Mouse (Mus musculus) intestine, embryonic 15.5 days (tissue): ENCODE data around the gene Nr1h5. TPM values are rescaled to one million over a fixed set of nuclear protein-coding genes. Genes with fewer than 3 reads are reported as not detected.
A peak's percentile ranks its signal among the peaks of the same experiment; 100 is the strongest.

ENCODE experiments used
- ATAC-seq: fragments of 200-750 bp; cut with Nextera tagmentation; 2 replicates; pipeline ENCODE4 v1.8.0; 2017; ENCODE audit warnings: moderate TSS enrichment, moderate library complexity
- H3K27ac ChIP-seq: fragments of 300-500 bp; sonication (generic); 2 replicates; pipeline ENCODE4 v1.5.1; 2015; ENCODE audit warnings: mild to moderate bottlenecking, inconsistent platforms
- H3K27me3 ChIP-seq: fragments of 300-500 bp; sonication (generic); replicated peaks from 2 replicates; pipeline ENCODE4 v1.6.1; 2015; ENCODE audit warnings: inconsistent platforms
- H3K36me3 ChIP-seq: fragments of 300-500 bp; sonication (generic); 2 replicates; pipeline ENCODE4 v1.6.1; 2015; ENCODE audit warnings: inconsistent platforms
- H3K4me1 ChIP-seq: fragments of 300-500 bp; sonication (generic); replicated peaks from 2 replicates; pipeline ENCODE4 v1.6.1; 2015; ENCODE audit warnings: inconsistent platforms
- H3K4me2 ChIP-seq: fragments of 300-500 bp; sonication (generic); replicated peaks from 2 replicates; pipeline ENCODE4 v1.6.1; 2015; ENCODE audit warnings: mild to moderate bottlenecking, inconsistent platforms
- H3K4me3 ChIP-seq: fragments of 300-500 bp; sonication (generic); replicated peaks from 2 replicates; pipeline ENCODE4 v1.5.1; 2015; ENCODE audit warnings: inconsistent platforms
- H3K9ac ChIP-seq: fragments of 300-500 bp; sonication (generic); 2 replicates; pipeline ENCODE4 v1.6.1; 2015; ENCODE audit warnings: inconsistent platforms
- H3K9me3 ChIP-seq: fragments of 300-500 bp; sonication (generic); 2 replicates; pipeline ENCODE4 v1.6.1; 2016; ENCODE audit warnings: inconsistent platforms
- WGBS: fragments of 180-500 bp; shearing (Covaris S2); methylation state at CpG from one replicate; pipeline ENCODE4 v1.1.7; 2015; 5-methylcytosine and 5-hydroxymethylcytosine counted together
- polyA plus RNA-seq: library from polyadenylated mRNA; unstranded; fragments of >200 nt; fragmentation: Nextera tagmentation; extraction: Ambion mirVana; gene quantifications from 2 replicates; pipeline ENCODE4 v1.2.1, GENCODE M21; 2015

Gene Nr1h5
- 0.06 and 0.15 TPM in 2 replicates for polyA plus RNA-seq

DNA sequence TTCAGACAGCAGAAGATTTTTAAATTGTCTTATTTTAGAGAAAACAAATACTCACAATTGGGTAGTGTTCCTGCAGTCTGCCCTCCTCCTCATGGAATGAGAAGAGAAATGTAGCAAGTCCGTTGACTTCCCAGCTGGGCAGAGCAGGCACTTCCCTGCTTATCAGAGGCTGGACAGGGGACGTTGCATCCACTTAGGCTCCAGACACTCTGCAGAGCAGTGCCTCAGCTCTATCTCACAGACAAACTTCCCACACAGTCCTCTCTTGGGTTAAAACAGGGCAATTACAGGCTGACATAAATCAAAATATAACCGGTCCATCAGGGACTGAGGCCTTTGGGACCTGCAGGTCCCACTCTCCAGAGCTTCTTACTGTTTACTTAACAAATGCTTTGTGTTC lies at the start of gene Nr1h5:
Gene Nr1h5 (minus strand): TSS at position 101 of the 400 bp plus-strand sequence.
- Histone ChIP-seq H3K36me3 (no peaks in the 10 kb centered on the region), H3K4me1 (no peaks in the 10 kb centered on the region), H3K4me3 (no peak within 1 kb of the TSS), H3K9ac (no peak within 1 kb of the TSS), H3K27ac (no peak within 1 kb of the TSS), H3K4me2 (no peak within 1 kb of the TSS), H3K27me3 (no peaks in the 10 kb centered on the region), H3K9me3 (no peaks in the 10 kb centered on the region)
- WGBS = 11% methylated on average over 3 of the region's 3 CpGs
- no peak for ATAC-seq

GRCm38 (mm10) chr3:103001595-103001994 lies 37.7 kb upstream of the Nr1h5 start:
- Histone ChIP-seq H3K4me1 (peaks cover 7% of the 10 kb centered on the region), H3K4me3 (no peak overlapping the region), H3K27ac (no peak overlapping the region), H3K9me3 (no peaks in the 10 kb centered on the region), H3K27me3 (no peaks in the 10 kb centered on the region), H3K4me2 (no peak overlapping the region), H3K9ac (no peak overlapping the region), H3K36me3 (peaks cover 15% of the 10 kb centered on the region)
- ATAC-seq = no peak
- 95% methylated on average over 7 of the region's 7 CpGs for WGBS

GRCm38 (mm10) chr3:102997591-102997990 lies 33.7 kb upstream of the Nr1h5 start:
- Histone ChIP-seq H3K4me2 (no peak overlapping the region), H3K9ac (no peak overlapping the region), H3K27ac (no peak overlapping the region), H3K4me3 (no peak overlapping the region), H3K36me3 (peaks cover 15% of the 10 kb centered on the region), H3K9me3 (no peaks in the 10 kb centered on the region), H3K27me3 (no peaks in the 10 kb centered on the region), H3K4me1 (peaks cover 12% of the 10 kb centered on the region)
- 65% methylated on average over 3 of the region's 3 CpGs for WGBS
- no peak for ATAC-seq

GRCm38 (mm10) chr3:102997036-102997435 lies 33.1 kb upstream of the Nr1h5 start:
- Histone ChIP-seq H3K4me1 (peaks cover 12% of the 10 kb centered on the region), H3K4me2 (peak overlapping the region; percentile 59; the same call in 1 of the 2 replicates), H3K36me3 (peaks cover 15% of the 10 kb centered on the region), H3K27ac (no peak overlapping the region), H3K9me3 (no peaks in the 10 kb centered on the region), H3K27me3 (no peaks in the 10 kb centered on the region), H3K4me3 (no peak overlapping the region), H3K9ac (no peak overlapping the region)
- WGBS = 65% methylated on average over 10 of the region's 10 CpGs
- ATAC-seq = no peak

- H3K27ac ChIP-seq = peak within 1 kb of the TSS; percentile 93
- H3K4me2 ChIP-seq = peak within 1 kb of the TSS; percentile 59
- H3K9ac ChIP-seq = peak within 1 kb of the TSS; percentile 75
- peak; percentile 98 for ATAC-seq
- H3K36me3 ChIP-seq = peaks cover 11% of the 10 kb centered on the region
- under 1% methylated on average over 60 of the region's 60 CpGs for WGBS
- peaks cover 12% of the 10 kb centered on the region for H3K4me1 ChIP-seq
- peak within 1 kb of the TSS; percentile 64 for H3K4me3 ChIP-seq
- H3K27me3 ChIP-seq = no peaks in the 10 kb centered on the region
- no peaks in the 10 kb centered on the region for H3K9me3 ChIP-seq
Measured at GRCm38 (mm10) chr3:102995605-102996321, 31.8 kb upstream of the Nr1h5 start, which contains the start of gene Sike1. Gene Sike1, plus strand, starts transcription at chr3:102995708.

DNA sequence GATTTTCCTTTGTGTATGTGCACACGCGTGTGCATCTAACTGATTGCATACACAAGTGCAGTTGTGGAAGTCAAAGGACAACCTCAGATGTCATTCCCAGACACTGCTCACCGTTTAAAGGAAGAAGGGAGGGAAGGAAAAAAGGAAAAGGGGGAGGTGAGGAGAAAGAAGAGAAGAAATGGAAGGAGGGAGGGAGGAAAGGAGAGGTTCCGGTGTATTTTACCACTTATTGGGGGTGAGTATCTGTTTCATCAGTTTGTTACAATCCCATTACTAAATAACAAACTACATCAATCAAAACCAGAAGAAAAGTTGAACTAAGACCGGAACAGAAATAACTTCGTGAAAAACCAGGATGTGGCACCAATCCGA lies 31.3 kb upstream of the Nr1h5 start:
- H3K4me2 ChIP-seq = peak overlapping the region; percentile 59
- ATAC-seq = 0 out of 2 replicates have a peak, but pooled peaks have one; percentile 5
- peak overlapping the region; percentile 93; the same call in 1 of the 2 replicates for H3K27ac ChIP-seq
- WGBS = 49% methylated on average over 7 of the region's 7 CpGs
- H3K9ac ChIP-seq = 0 out of 2 replicates have a peak overlapping the region, but pooled peaks have one; percentile 75
- peaks cover 10% of the 10 kb centered on the region for H3K36me3 ChIP-seq
- peak overlapping the region; percentile 64 for H3K4me3 ChIP-seq
- no peaks in the 10 kb centered on the region for H3K27me3 ChIP-seq
- peaks cover 12% of the 10 kb centered on the region for H3K4me1 ChIP-seq
- no peaks in the 10 kb centered on the region for H3K9me3 ChIP-seq

DNA sequence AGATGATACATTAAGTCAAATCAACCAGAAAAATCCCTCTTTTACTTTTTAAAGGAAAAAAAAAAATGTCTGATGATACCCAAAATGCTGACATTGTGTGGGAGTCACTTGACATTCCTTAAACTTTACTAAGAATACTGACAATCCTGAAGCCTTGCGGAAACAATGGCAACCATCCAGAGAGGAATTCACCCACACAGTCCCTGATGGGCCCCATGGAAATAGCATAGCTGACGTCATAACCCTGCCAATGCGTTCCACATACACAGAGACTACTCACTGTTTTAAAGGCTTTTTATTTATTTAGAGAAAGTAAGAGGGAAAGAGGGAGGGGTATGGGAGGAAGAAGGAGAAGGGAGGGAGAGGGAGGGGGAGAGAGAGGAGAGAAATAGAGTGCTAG lies 29.0 kb upstream of the Nr1h5 start:
- ATAC-seq = no peak
- WGBS = 23% methylated on average over 3 of the region's 3 CpGs

DNA sequence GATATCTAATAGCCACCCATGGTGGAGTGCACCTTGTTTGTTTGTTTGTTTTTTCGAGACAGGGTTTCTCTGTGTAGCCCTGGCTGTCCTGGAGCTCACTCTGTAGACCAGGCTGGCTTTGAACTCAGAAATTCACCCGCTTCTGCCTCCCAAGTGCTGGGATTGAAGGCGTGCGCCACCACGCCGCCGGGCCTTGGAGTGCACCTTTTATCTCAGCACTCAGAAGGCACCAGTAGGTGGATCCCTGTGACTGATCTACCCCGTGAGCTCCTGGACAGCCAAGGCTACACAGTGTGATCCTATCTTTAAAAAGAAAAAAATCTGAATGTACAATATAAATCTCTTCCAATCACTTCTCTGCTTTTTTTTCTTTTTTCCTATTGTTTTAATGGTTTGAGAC lies 27.1 kb upstream of the Nr1h5 start:
- Histone ChIP-seq H3K4me2 (no peak overlapping the region), H3K9ac (no peak overlapping the region), H3K27me3 (no peaks in the 10 kb centered on the region), H3K9me3 (no peaks in the 10 kb centered on the region), H3K27ac (no peak overlapping the region), H3K36me3 (no peaks in the 10 kb centered on the region), H3K4me3 (no peak overlapping the region), H3K4me1 (0 out of 2 replicates have a peak, but pooled peaks cover 3% of the 10 kb centered on the region)
- ATAC-seq = no peak
- WGBS = 76% methylated on average over 8 of the region's 8 CpGs

More for the DNA sequence above, 29.0 kb upstream of the Nr1h5 start:
- H3K27me3 ChIP-seq = no peaks in the 10 kb centered on the region
- no peak overlapping the region for H3K27ac ChIP-seq
- no peaks in the 10 kb centered on the region for H3K36me3 ChIP-seq
- H3K4me2 ChIP-seq = no peak overlapping the region
- H3K4me3 ChIP-seq = no peak overlapping the region
- peaks cover 12% of the 10 kb centered on the region for H3K4me1 ChIP-seq
- H3K9me3 ChIP-seq = no peaks in the 10 kb centered on the region
- H3K9ac ChIP-seq = no peak overlapping the region

DNA sequence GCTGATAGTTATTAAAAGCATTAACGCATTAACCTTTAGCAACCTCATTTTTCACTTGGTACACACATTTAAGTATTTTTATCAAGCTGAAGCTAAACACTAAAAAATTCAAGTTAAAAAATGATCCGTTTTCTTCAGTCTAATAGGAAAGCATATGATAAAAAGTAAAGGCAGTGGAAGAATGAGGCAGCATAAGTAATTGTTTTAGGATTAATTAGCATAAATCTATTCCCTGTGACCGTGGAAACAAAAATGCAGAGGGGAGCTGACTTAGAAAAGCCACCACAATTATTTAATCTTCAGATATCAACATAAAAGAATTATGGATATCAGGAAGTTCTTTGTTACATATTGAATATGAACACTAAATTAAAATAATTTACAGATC lies 16.4 kb upstream of the Nr1h5 start:
- H3K27ac ChIP-seq = no peak overlapping the region
- 0 out of 2 replicates have a peak, but pooled peaks cover 3% of the 10 kb centered on the region for H3K4me1 ChIP-seq
- H3K9ac ChIP-seq = no peak overlapping the region
- no peak for ATAC-seq
- peak overlapping the region; percentile 34; the same call in 1 of the 2 replicates for H3K4me2 ChIP-seq
- 31% methylated on average over 3 of the region's 3 CpGs for WGBS
- H3K27me3 ChIP-seq = no peaks in the 10 kb centered on the region
- H3K9me3 ChIP-seq = no peaks in the 10 kb centered on the region
- H3K4me3 ChIP-seq = no peak overlapping the region
- H3K36me3 ChIP-seq = no peaks in the 10 kb centered on the region

GRCm38 (mm10) chr3:102979550-102980348 lies 15.8 kb upstream of the Nr1h5 start:
- Histone ChIP-seq H3K27ac (no peak overlapping the region), H3K9me3 (no peaks in the 10 kb centered on the region), H3K27me3 (no peaks in the 10 kb centered on the region), H3K9ac (no peak overlapping the region), H3K4me2 (peak overlapping the region; percentile 34; the same call in 1 of the 2 replicates), H3K36me3 (no peaks in the 10 kb centered on the region), H3K4me1 (0 out of 2 replicates have a peak, but pooled peaks cover 3% of the 10 kb centered on the region), H3K4me3 (no peak overlapping the region)
- WGBS = 25% methylated on average over 10 of the region's 10 CpGs
- no peak for ATAC-seq

DNA sequence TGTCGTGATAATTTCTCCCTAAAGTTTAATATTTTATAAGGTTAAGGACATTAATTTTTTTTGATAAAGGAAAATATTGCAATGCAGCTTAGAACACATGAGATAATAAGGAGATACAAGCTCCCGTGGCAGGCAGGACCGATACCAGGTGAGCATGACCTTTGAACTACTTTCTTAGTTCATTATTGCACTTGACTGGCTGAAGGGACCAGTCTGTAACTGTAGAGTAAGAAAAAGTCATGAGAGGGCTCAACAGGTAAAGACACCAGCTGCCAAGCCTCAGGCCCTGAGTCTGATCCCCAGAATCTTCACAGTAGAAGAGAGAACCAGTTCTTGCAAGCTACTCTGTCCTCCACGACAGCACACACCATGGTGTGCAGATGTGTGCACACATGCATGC lies 13.0 kb upstream of the Nr1h5 start:
- no peak overlapping the region for H3K4me3 ChIP-seq
- no peak overlapping the region for H3K27ac ChIP-seq
- 0 out of 2 replicates have a peak, but pooled peaks cover 3% of the 10 kb centered on the region for H3K4me1 ChIP-seq
- WGBS = 69% methylated on average over 4 of the region's 4 CpGs
- no peak overlapping the region for H3K4me2 ChIP-seq
- no peaks in the 10 kb centered on the region for H3K36me3 ChIP-seq
- H3K27me3 ChIP-seq = no peaks in the 10 kb centered on the region
- H3K9me3 ChIP-seq = no peaks in the 10 kb centered on the region
- ATAC-seq = peak; percentile 67
- no peak overlapping the region for H3K9ac ChIP-seq

- no peaks in the 10 kb centered on the region for H3K9me3 ChIP-seq
- H3K4me3 ChIP-seq = no peak overlapping the region
- no peak overlapping the region for H3K9ac ChIP-seq
- 59% methylated on average over 3 of the region's 3 CpGs for WGBS
- no peak overlapping the region for H3K27ac ChIP-seq
- H3K4me2 ChIP-seq = no peak overlapping the region
- H3K27me3 ChIP-seq = no peaks in the 10 kb centered on the region
- H3K4me1 ChIP-seq = no peaks in the 10 kb centered on the region; the same call in 1 of the 2 replicates
- no peak for ATAC-seq
- H3K36me3 ChIP-seq = no peaks in the 10 kb centered on the region
Measured at GRCm38 (mm10) chr3:102970508-102970907, 6.6 kb upstream of the Nr1h5 start.
